Comparison of ENCODE assay signal across 8 mouse cellular contexts in the genomic region with DNA sequence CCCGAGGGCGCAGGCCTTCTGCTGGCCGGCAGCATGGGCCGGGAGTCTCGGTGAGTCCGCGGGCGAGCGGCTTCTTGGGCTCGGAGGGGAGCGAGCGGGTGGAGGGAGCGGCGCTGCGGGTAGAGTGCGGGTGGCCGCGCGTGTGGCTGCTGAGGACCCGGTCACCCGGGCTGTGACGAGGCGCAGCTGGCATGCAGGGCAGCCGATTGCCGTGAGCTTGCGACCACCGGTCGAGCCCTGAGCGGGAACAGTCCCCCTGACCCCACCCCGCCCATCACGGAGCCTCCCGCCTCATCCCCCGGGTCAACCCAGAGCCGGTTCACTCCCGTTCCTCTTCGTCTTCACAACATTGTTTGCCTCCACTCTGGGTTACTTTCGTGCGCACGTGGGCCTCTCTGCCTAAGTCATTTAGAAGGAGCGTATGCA. TPM values are rescaled to one million over a fixed set of nuclear protein-coding genes. Genes with fewer than 3 reads are reported as not detected.
DNase-seq lines count a peak whose midpoint lies in the region; ATAC-seq and TF ChIP-seq lines count a peak whose summit lies in the region.

No protein-coding gene starts in this region.

- peak overlapping the region; percentile 93 for H3K9ac ChIP-seq in embryonic facial prominence, embryonic 13.5 days
- H3K9ac ChIP-seq in intestine, embryonic 15.5 days: peak overlapping the region; percentile 96
- peak overlapping the region; percentile 92 for H3K9ac ChIP-seq in neural tube, embryonic 12.5 days

- DNase-seq in lung, adult 2 months: no peak
- no peak for DNase-seq in lung, postnatal 25 days (ENCODE audit: low spot score)
- DNase-seq in right cerebral cortex, postnatal 36 days (ENCODE audit: low spot score in 2 of 2): no peak
- DNase-seq in left cerebral cortex, postnatal 36 days (ENCODE audit: low spot score in 2 of 2): no peak
- no peak for DNase-seq in lung, postnatal 4 days

- peak overlapping the region; percentile 92 for H3K4me3 ChIP-seq in lung, adult 2 months (replicated peaks; ENCODE audit: extremely low read depth, low read depth, low read length)
- H3K4me3 ChIP-seq in embryonic facial prominence, embryonic 13.5 days: peak overlapping the region; percentile 99
- H3K4me3 ChIP-seq in intestine, embryonic 15.5 days (replicated peaks): peak overlapping the region; percentile 98
- peak overlapping the region; percentile 98 for H3K4me3 ChIP-seq in neural tube, embryonic 12.5 days

- peak overlapping the region; percentile 80 for H3K4me2 ChIP-seq in embryonic facial prominence, embryonic 13.5 days
- H3K4me2 ChIP-seq in intestine, embryonic 15.5 days (replicated peaks): peak overlapping the region; percentile 70
- peak overlapping the region; percentile 79 for H3K4me2 ChIP-seq in neural tube, embryonic 12.5 days (replicated peaks)

- H3K36me3 ChIP-seq in embryonic facial prominence, embryonic 13.5 days: peaks cover 59% of the 10 kb centered on the region
- peaks cover 13% of the 10 kb centered on the region; the same call in 1 of the 2 replicates for H3K36me3 ChIP-seq in intestine, embryonic 15.5 days
- peaks cover 53% of the 10 kb centered on the region for H3K36me3 ChIP-seq in neural tube, embryonic 12.5 days

- intact Hi-C loops in left cerebral cortex, postnatal 36 days (cut with DNase I): loop anchor here (2.0 kb wide), 1 partner anchor 34 kb away; no protein-coding TSS in a partner anchor

- 0 out of 2 replicates have a peak, but pooled peaks have one; percentile 48 for ATAC-seq in embryonic facial prominence, embryonic 13.5 days (ENCODE audit: insufficient number of reproducible peaks, insufficient read depth, low FRiP score, low TSS enrichment, low read depth)
- peak; percentile 63 for ATAC-seq in intestine, embryonic 15.5 days
- ATAC-seq in neural tube, embryonic 12.5 days (ENCODE audit: low FRiP score, low read depth): peak; percentile 56

- no peaks in the 10 kb centered on the region for H3K9me3 ChIP-seq in embryonic facial prominence, embryonic 13.5 days
- H3K9me3 ChIP-seq in intestine, embryonic 15.5 days: no peaks in the 10 kb centered on the region
- no peaks in the 10 kb centered on the region for H3K9me3 ChIP-seq in neural tube, embryonic 12.5 days

- H3K27me3 ChIP-seq in embryonic facial prominence, embryonic 13.5 days: no peaks in the 10 kb centered on the region
- no peaks in the 10 kb centered on the region for H3K27me3 ChIP-seq in intestine, embryonic 15.5 days (replicated peaks)
- no peaks in the 10 kb centered on the region for H3K27me3 ChIP-seq in neural tube, embryonic 12.5 days (replicated peaks)

- H3K27ac ChIP-seq in embryonic facial prominence, embryonic 13.5 days: peak overlapping the region; percentile 55; the same call in 1 of the 2 replicates
- no peak overlapping the region for H3K27ac ChIP-seq in intestine, embryonic 15.5 days
- H3K27ac ChIP-seq in neural tube, embryonic 12.5 days: peak overlapping the region; percentile 48; the same call in 1 of the 2 replicates

- TF ChIP-seq CTCF in lung, adult 2 months (IDR thresholded peaks at IDR 0.05; ENCODE audit: insufficient read depth, low read length): no peak

- TF ChIP-seq POLR2A in lung, adult 2 months (IDR thresholded peaks at IDR 0.05; ENCODE audit: borderline replicate concordance, extremely low read depth, low read depth, low read length): no peak

- WGBS in lung, adult 2 months: under 1% methylated on average over 40 of the region's 40 CpGs
- WGBS in embryonic facial prominence, embryonic 13.5 days: under 1% methylated on average over 32 of the region's 40 CpGs
- WGBS in intestine, embryonic 15.5 days: 0% methylated on average over 40 of the region's 40 CpGs
- under 1% methylated on average over 40 of the region's 40 CpGs for WGBS in neural tube, embryonic 12.5 days

- H3K4me1 ChIP-seq in lung, adult 2 months (ENCODE audit: control insufficient read depth, insufficient read depth, low read length): peaks cover 3% of the 10 kb centered on the region
- H3K4me1 ChIP-seq in embryonic facial prominence, embryonic 13.5 days: peaks cover 11% of the 10 kb centered on the region
- peaks cover 6% of the 10 kb centered on the region; the same call in 1 of the 2 replicates for H3K4me1 ChIP-seq in intestine, embryonic 15.5 days (replicated peaks)
- H3K4me1 ChIP-seq in neural tube, embryonic 12.5 days: peaks cover 10% of the 10 kb centered on the region

RNA-seq across cellular contexts. Expression of a gene that starts 0.3 kb away (rescaled TPM):
- 9.9 and 15.8 TPM in 2 replicates for polyA plus RNA-seq in lung, adult 2 months (2012; rRNA removed)
- polyA plus RNA-seq in embryonic facial prominence, embryonic 13.5 days (2015; fragmentation: Nextera tagmentation; extraction: Ambion mirVana): 43.2 and 44.3 TPM in 2 replicates
- 31.4 and 31.5 TPM in 2 replicates for polyA plus RNA-seq in intestine, embryonic 15.5 days (2015; fragmentation: Nextera tagmentation; extraction: Ambion mirVana)
- polyA plus RNA-seq in neural tube, embryonic 12.5 days (2016; fragmentation: Nextera tagmentation; extraction: Ambion mirVana): 38.2 and 43.5 TPM in 2 replicates
- 10 to 100 TPM; 40.5 to 52.9 TPM for total RNA-seq in left cerebral cortex, postnatal 36 days (2021)

RNA-seq across cellular contexts. Expression of a gene that starts 12.4 kb away (rescaled TPM):
- 16.3 and 25.3 TPM in 2 replicates for polyA plus RNA-seq in lung, adult 2 months (2012; rRNA removed)
- polyA plus RNA-seq in embryonic facial prominence, embryonic 13.5 days (2015; fragmentation: Nextera tagmentation; extraction: Ambion mirVana): 76.3 and 76.5 TPM in 2 replicates
- polyA plus RNA-seq in intestine, embryonic 15.5 days (2015; fragmentation: Nextera tagmentation; extraction: Ambion mirVana): 41.6 and 46.9 TPM in 2 replicates
- 78.8 and 80.7 TPM in 2 replicates for polyA plus RNA-seq in neural tube, embryonic 12.5 days (2016; fragmentation: Nextera tagmentation; extraction: Ambion mirVana)
- total RNA-seq in left cerebral cortex, postnatal 36 days (2021): 10 to 100 TPM; 49.9 to 50.8 TPM

RNA-seq across cellular contexts. Expression of a gene that starts 35.5 kb away (rescaled TPM):
- 21.2 TPM in 2 replicates for polyA plus RNA-seq in lung, adult 2 months (2012; rRNA removed)
- polyA plus RNA-seq in embryonic facial prominence, embryonic 13.5 days (2015; fragmentation: Nextera tagmentation; extraction: Ambion mirVana): 34.3 and 35.1 TPM in 2 replicates
- polyA plus RNA-seq in intestine, embryonic 15.5 days (2015; fragmentation: Nextera tagmentation; extraction: Ambion mirVana): 21.7 and 23.2 TPM in 2 replicates
- polyA plus RNA-seq in neural tube, embryonic 12.5 days (2016; fragmentation: Nextera tagmentation; extraction: Ambion mirVana): 42.4 and 44.3 TPM in 2 replicates
- total RNA-seq in left cerebral cortex, postnatal 36 days (2021): 10 to 100 TPM; 26.2 to 26.4 TPM

RNA-seq across cellular contexts. Expression of a gene that starts 57.8 kb away (rescaled TPM):
- polyA plus RNA-seq in lung, adult 2 months (2012; rRNA removed): 33.2 and 42.0 TPM in 2 replicates
- 71.5 and 73.7 TPM in 2 replicates for polyA plus RNA-seq in embryonic facial prominence, embryonic 13.5 days (2015; fragmentation: Nextera tagmentation; extraction: Ambion mirVana)
- polyA plus RNA-seq in intestine, embryonic 15.5 days (2015; fragmentation: Nextera tagmentation; extraction: Ambion mirVana): 45.2 and 46.2 TPM in 2 replicates
- polyA plus RNA-seq in neural tube, embryonic 12.5 days (2016; fragmentation: Nextera tagmentation; extraction: Ambion mirVana): 74.6 and 78.9 TPM in 2 replicates
- 10 to 100 TPM; 79.7 to 81.6 TPM for total RNA-seq in left cerebral cortex, postnatal 36 days (2021)
